Mouse (Mus musculus) liver, adult 2 months (tissue): ENCODE data around the gene Slc19a2. TPM values are rescaled to one million over a fixed set of nuclear protein-coding genes. Genes with fewer than 3 reads are reported as not detected.

Experiments used
- DNase-seq: peaks from one replicate; pipeline ENCODE4 v3.0.0-alpha.2; 2011; ENCODE audit warnings: low read depth, low spot score; ENCODE audit errors: extremely low read depth
- H3K27ac ChIP-seq: fragments of 200-500 bp; replicated peaks from 2 replicates; pipeline ENCODE4 v1.5.1; 2012; ENCODE audit warnings: low read depth, mild to moderate bottlenecking, control low read depth, inconsistent platforms, low read length; ENCODE audit not compliant: insufficient read depth
- H3K27me3 ChIP-seq: fragments of 200-500 bp; 2 replicates; pipeline ENCODE4 v1.6.1; 2012; ENCODE audit warnings: mild to moderate bottlenecking, moderate library complexity, low read length, inconsistent platforms; ENCODE audit not compliant: control insufficient read depth, insufficient read depth
- H3K36me3 ChIP-seq: fragments of 200-500 bp; 2 replicates; pipeline ENCODE4 v1.6.1; 2012; ENCODE audit warnings: low read length, inconsistent platforms; ENCODE audit not compliant: control insufficient read depth, insufficient read depth
- H3K4me1 ChIP-seq: fragments of 200-500 bp; 2 replicates; pipeline ENCODE4 v1.6.1; 2011; ENCODE audit warnings: low read length; ENCODE audit not compliant: control insufficient read depth, insufficient read depth
- H3K4me3 ChIP-seq: fragments of 200-500 bp; 2 replicates; pipeline ENCODE4 v1.5.1; 2011; ENCODE audit warnings: low read depth, mild to moderate bottlenecking, control low read depth, low read length, moderate library complexity; ENCODE audit not compliant: insufficient read depth
- H3K79me2 ChIP-seq: fragments of 200-500 bp; 2 replicates; pipeline ENCODE4 v1.6.1; 2012; ENCODE audit warnings: inconsistent platforms, mild to moderate bottlenecking, low read length, moderate library complexity; ENCODE audit not compliant: control insufficient read depth, insufficient read depth
- H3K9ac ChIP-seq: fragments of 200-500 bp; 2 replicates; pipeline ENCODE4 v1.6.1; 2012; ENCODE audit warnings: low read depth, mild to moderate bottlenecking, control low read depth, inconsistent platforms, low read length
- CTCF ChIP-seq: fragments of 200-500 bp; IDR thresholded peaks from 2 replicates; pipeline ENCODE4 v1.5.1; 2011; ENCODE audit warnings: low read depth, low read length, control low read depth
- POLR2A ChIP-seq: fragments of 200-500 bp; IDR thresholded peaks from 2 replicates; pipeline ENCODE4 v1.6.1; 2011; ENCODE audit warnings: low read length, control low read depth; ENCODE audit not compliant: insufficient read depth; ENCODE audit errors: extremely low read depth
- WGBS: fragments of 180-500 bp; shearing (Covaris S2); methylation state at CpG from one replicate; pipeline ENCODE4 v1.1.7; 2018; 5-methylcytosine and 5-hydroxymethylcytosine counted together
- polyA plus RNA-seq: library from polyadenylated mRNA; depleted of rRNA; stranded (reverse); fragments of >200 nt; gene quantifications from 2 replicates; pipeline ENCODE4 v1.2.3, GENCODE M21; 2012
- total RNA-seq: library from RNA; depleted of rRNA; stranded (reverse); fragments of >200 nt; gene quantifications from 2 replicates; pipeline ENCODE4 v1.2.3, GENCODE M21; 2014

The Slc19a2 gene
- total and polyA plus RNA-seq, 2 experiments = 84.5 to 96.1 TPM

- 23% methylated on average over 3 of the region's 3 CpGs for WGBS
- Histone ChIP-seq H3K27me3 (no peaks in the 10 kb centered on the region), H3K79me2 (peaks cover 35% of the 10 kb centered on the region; the same call in 1 of the 2 replicates), H3K4me1 (peaks cover 15% of the 10 kb centered on the region), H3K4me3 (no peak overlapping the region), H3K36me3 (peaks cover 23% of the 10 kb centered on the region), H3K9ac (no peak overlapping the region), H3K27ac (0 out of 2 replicates have a peak overlapping the region, but pooled peaks have one; percentile 7)
- peak; percentile 79 for DNase-seq
- TF ChIP-seq CTCF (no peak), POLR2A (no peak)
Measured at GRCm38 (mm10) chr1:164254836-164255235, 6.0 kb downstream of the Slc19a2 start.

GRCm38 (mm10) chr1:164260171-164261028 lies 11.6 kb downstream of the Slc19a2 start:
- peaks cover 13% of the 10 kb centered on the region; the same call in 1 of the 2 replicates for H3K79me2 ChIP-seq
- no peak overlapping the region for H3K9ac ChIP-seq
- 32% methylated on average over 16 of the region's 16 CpGs for WGBS
- H3K36me3 ChIP-seq = peaks cover 65% of the 10 kb centered on the region
- no peaks in the 10 kb centered on the region for H3K27me3 ChIP-seq
- no peak for DNase-seq
- no peak for TF ChIP-seq CTCF
- no peak for TF ChIP-seq POLR2A
- H3K27ac ChIP-seq = peak overlapping the region; percentile 0; the same call in 1 of the 2 replicates
- no peak overlapping the region for H3K4me3 ChIP-seq
- peaks cover 20% of the 10 kb centered on the region for H3K4me1 ChIP-seq

- Histone ChIP-seq H3K4me1 (peaks cover 20% of the 10 kb centered on the region), H3K27me3 (no peaks in the 10 kb centered on the region), H3K4me3 (no peak overlapping the region), H3K79me2 (peaks cover 6% of the 10 kb centered on the region; the same call in 1 of the 2 replicates), H3K36me3 (peaks cover 63% of the 10 kb centered on the region), H3K27ac (no peak overlapping the region), H3K9ac (no peak overlapping the region)
- DNase-seq = peak; percentile 73
- WGBS = 47% methylated on average over 7 of the region's 7 CpGs
- no peak for TF ChIP-seq POLR2A
- no peak for TF ChIP-seq CTCF
Measured at GRCm38 (mm10) chr1:164261553-164261952, 12.7 kb downstream of the Slc19a2 start.

GRCm38 (mm10) chr1:164270941-164271340 lies 22.1 kb downstream of the Slc19a2 start:
- WGBS = 88% methylated on average over 7 of the region's 7 CpGs
- TF ChIP-seq CTCF = no peak
- no peak for TF ChIP-seq POLR2A
- no peak overlapping the region for H3K4me3 ChIP-seq
- no peaks in the 10 kb centered on the region for H3K36me3 ChIP-seq
- no peak for DNase-seq
- H3K27me3 ChIP-seq = no peaks in the 10 kb centered on the region
- no peaks in the 10 kb centered on the region for H3K4me1 ChIP-seq
- H3K27ac ChIP-seq = no peak overlapping the region
- H3K79me2 ChIP-seq = no peaks in the 10 kb centered on the region
- no peak overlapping the region for H3K9ac ChIP-seq

- 88% methylated on average over 6 of the region's 6 CpGs for WGBS
- Histone ChIP-seq H3K4me1 (no peaks in the 10 kb centered on the region), H3K9ac (no peak overlapping the region), H3K36me3 (no peaks in the 10 kb centered on the region), H3K27ac (no peak overlapping the region), H3K27me3 (no peaks in the 10 kb centered on the region), H3K79me2 (no peaks in the 10 kb centered on the region), H3K4me3 (no peak overlapping the region)
- DNase-seq = no peak
- no peak for TF ChIP-seq POLR2A
- no peak for TF ChIP-seq CTCF
Measured at GRCm38 (mm10) chr1:164273659-164274058, 24.8 kb downstream of the Slc19a2 start.

- H3K79me2 ChIP-seq = no peaks in the 10 kb centered on the region
Measured at GRCm38 (mm10) chr1:164275455-164275954, 26.7 kb downstream of the Slc19a2 start, which contains the start of gene Ccdc181. Gene Ccdc181, plus strand, starts transcription at chr1:164275585.

More at GRCm38 (mm10) chr1:164275455-164275954, 26.7 kb downstream of the Slc19a2 start, which contains the start of gene Ccdc181:
- peak; percentile 81 for DNase-seq
- no peaks in the 10 kb centered on the region for H3K36me3 ChIP-seq
- H3K4me1 ChIP-seq = no peaks in the 10 kb centered on the region
- H3K4me3 ChIP-seq = peak within 1 kb of the TSS; percentile 66
- TF ChIP-seq POLR2A (peak; percentile 27; the same call in 1 of the 2 replicates), CTCF (no peak)
- under 1% methylated on average over 31 of the region's 31 CpGs for WGBS
- peak within 1 kb of the TSS; percentile 36 for H3K9ac ChIP-seq
- no peak within 1 kb of the TSS for H3K27ac ChIP-seq
- H3K27me3 ChIP-seq = no peaks in the 10 kb centered on the region
